In genomic region chr8:129263211-129263927, GRCm38 (mm10) we compare ENCODE assay signal across 8 mouse cellular contexts. TPM values are rescaled to one million over a fixed set of nuclear protein-coding genes. Genes with fewer than 3 reads are reported as not detected.
DNase-seq lines count a peak whose midpoint lies in the region; ATAC-seq and TF ChIP-seq lines count a peak whose summit lies in the region.
"Not testable (repeated sequence)": the region's sequence is repeated elsewhere in the genome, so short reads cannot be mapped to it uniquely, and the experiment has no call there.

No protein-coding gene starts in this region.

- under 1% methylated on average over 21 of the region's 24 CpGs for WGBS in forebrain, embryonic 14.5 days
- WGBS in liver, postnatal 0 days (ENCODE audit: insufficient replicate concordance): under 1% methylated on average over 23 of the region's 24 CpGs
- 1% methylated on average over 24 of the region's 24 CpGs for WGBS in neural tube, embryonic 13.5 days

- ATAC-seq in forebrain, embryonic 14.5 days: peak; percentile 98
- ATAC-seq in liver, postnatal 0 days: peak; percentile 97
- peak; percentile 99 for ATAC-seq in neural tube, embryonic 13.5 days (ENCODE audit: low read depth)

- not testable (repeated sequence) for H3K9me3 ChIP-seq in forebrain, embryonic 14.5 days (replicated peaks; ENCODE audit: control insufficient read depth, low read length); liver, postnatal 0 days (ENCODE audit: low read length); neural tube, embryonic 13.5 days

- peak; percentile 83 for DNase-seq in ES-CJ7 (ENCODE audit: low read depth, low spot score)
- DNase-seq in cerebellum, adult 11 months: peak; percentile 60
- peak; percentile 67 for DNase-seq in forebrain, embryonic 14.5 days (ENCODE audit: low spot score)
- DNase-seq in heart, postnatal 14 days: peak; percentile 61 to 69
- DNase-seq in layer of hippocampus, adult 11-12 months (ENCODE audit: low spot score): peak; percentile 82
- peak; percentile 71 for DNase-seq in liver, postnatal 0 days

- peak overlapping the region; percentile 46 for H3K4me3 ChIP-seq in forebrain, embryonic 14.5 days (ENCODE audit: low read depth, low read length)
- H3K4me3 ChIP-seq in liver, postnatal 0 days (ENCODE audit: low read depth, low read length): peak overlapping the region; percentile 60
- peak overlapping the region; percentile 52 for H3K4me3 ChIP-seq in neural tube, embryonic 13.5 days
- peak overlapping the region; percentile 79 for H3K4me3 ChIP-seq in testis, adult 2 months (ENCODE audit: control insufficient read depth, low read depth, low read length)

- not testable (repeated sequence) for TF ChIP-seq POLR2A in testis, adult 2 months (IDR thresholded peaks at IDR 0.05; ENCODE audit: control insufficient read depth, low read depth, low read length)

- not testable (repeated sequence) for H3K36me3 ChIP-seq in forebrain, embryonic 14.5 days (ENCODE audit: control insufficient read depth, insufficient read depth, low read length); liver, postnatal 0 days (replicated peaks; ENCODE audit: insufficient read depth, low read length); testis, adult 2 months (ENCODE audit: control insufficient read depth, insufficient read depth, low read length)
- H3K36me3 ChIP-seq in neural tube, embryonic 13.5 days: peaks cover 14% of the 10 kb centered on the region

- not testable (repeated sequence) for TF ChIP-seq EP300 in liver, postnatal 0 days (IDR thresholded peaks at IDR 0.05; ENCODE audit: low read depth)

- H3K4me1 ChIP-seq in forebrain, embryonic 14.5 days (ENCODE audit: control insufficient read depth, insufficient read depth, low read length); liver, postnatal 0 days (ENCODE audit: insufficient read depth); neural tube, embryonic 13.5 days (replicated peaks); testis, adult 2 months (ENCODE audit: control insufficient read depth, insufficient read depth, low read length): not testable (repeated sequence)

- H3K27me3 ChIP-seq in forebrain, embryonic 14.5 days (replicated peaks; ENCODE audit: control insufficient read depth, insufficient read depth, low read length); liver, postnatal 0 days (ENCODE audit: insufficient read depth, low read length); neural tube, embryonic 13.5 days; testis, adult 2 months (ENCODE audit: control insufficient read depth, insufficient read depth, low read length): not testable (repeated sequence)

- H3K9ac ChIP-seq in forebrain, embryonic 14.5 days (ENCODE audit: low read length): peak overlapping the region; percentile 61
- peak overlapping the region; percentile 64 for H3K9ac ChIP-seq in liver, postnatal 0 days (replicated peaks)
- peak overlapping the region; percentile 73 for H3K9ac ChIP-seq in neural tube, embryonic 13.5 days

- intact Hi-C loops in heart, postnatal 14 days (cut with DNase I): not testable (repeated sequence)

- TF ChIP-seq CTCF in liver, postnatal 0 days (IDR thresholded peaks at IDR 0.05; ENCODE audit: low read depth); testis, adult 2 months (IDR thresholded peaks at IDR 0.05; ENCODE audit: control insufficient read depth, insufficient read depth, insufficient replicate concordance, low read depth, low read length): not testable (repeated sequence)

- H3K27ac ChIP-seq in forebrain, embryonic 14.5 days (ENCODE audit: low read depth, low read length): peak overlapping the region; percentile 39; the same call in 1 of the 2 replicates
- peak overlapping the region; percentile 62; the same call in 1 of the 2 replicates for H3K27ac ChIP-seq in liver, postnatal 0 days (ENCODE audit: low read depth)
- H3K27ac ChIP-seq in neural tube, embryonic 13.5 days (replicated peaks): peak overlapping the region; percentile 64
- not testable (repeated sequence) for H3K27ac ChIP-seq in testis, adult 2 months (ENCODE audit: control insufficient read depth, insufficient read depth, low read depth, low read length)

- H3K4me2 ChIP-seq in forebrain, embryonic 14.5 days (ENCODE audit: low read length): peak overlapping the region; percentile 64
- peak overlapping the region; percentile 73 for H3K4me2 ChIP-seq in liver, postnatal 0 days (ENCODE audit: low read depth, low read length)
- peak overlapping the region; percentile 76 for H3K4me2 ChIP-seq in neural tube, embryonic 13.5 days

RNA-seq across cellular contexts. Expression of gene 2610044O15Rik8, which starts 29.2 kb away (rescaled TPM):
- polyA plus RNA-seq in forebrain, embryonic 14.5 days (2014; fragmentation: Nextera tagmentation; extraction: Ambion mirVana): 30.6 and 32.7 TPM in 2 replicates
- 10 to 100 TPM; 15.7 to 18.9 TPM for total RNA-seq in heart, postnatal 14 days (2021)
- polyA plus RNA-seq in liver, postnatal 0 days (2015; fragmentation: Nextera tagmentation; extraction: Ambion mirVana): 6.4 and 8.5 TPM in 2 replicates
- 24.8 and 27.8 TPM in 2 replicates for polyA plus RNA-seq in neural tube, embryonic 13.5 days (2015; fragmentation: Nextera tagmentation; extraction: Ambion mirVana)
- polyA plus RNA-seq in testis, adult 2 months (2012; rRNA removed): 0.61 and 2.0 TPM in 2 replicates
